Mouse (Mus musculus) G1E (cell line): ENCODE measurements around the gene Mcrip2.

Source experiments
- CTCF ChIP-seq: IDR thresholded peaks from 2 replicates; pipeline ENCODE4 v1.5.1; 2012; ENCODE audit warnings: low read depth, low read length, inconsistent platforms, mixed read lengths
- GATA1 ChIP-seq: IDR thresholded peaks from 2 replicates; pipeline ENCODE4 v1.6.1; 2012; ENCODE audit warnings: borderline replicate concordance, low read length, inconsistent platforms, mixed read lengths
- POLR2AphosphoS5 ChIP-seq: IDR thresholded peaks from 2 replicates; pipeline ENCODE4 v1.6.1; 2012; ENCODE audit warnings: low read depth, low read length, inconsistent platforms; ENCODE audit not compliant: insufficient replicate concordance

- TF ChIP-seq CTCF (no peak), GATA1 (no peak), POLR2AphosphoS5 (no peak)
Measured at GRCm38 (mm10) chr17:25824362-25825142, 44.0 kb downstream of the Mcrip2 start.
